Mouse (Mus musculus) forebrain, embryonic 12.5 days (tissue): Measurements from ENCODE around the gene Slc12a5. TPM values are rescaled to one million over a fixed set of nuclear protein-coding genes. Genes with fewer than 3 reads are reported as not detected.

ENCODE experiments used
- ATAC-seq: fragments of 200-750 bp; cut with Nextera tagmentation; 2 replicates; pipeline ENCODE4 v1.8.0; 2017; ENCODE audit warnings: moderate TSS enrichment; ENCODE audit not compliant: low FRiP score
- H3K27ac ChIP-seq: fragments of 300-500 bp; sonication (generic); 2 replicates; pipeline ENCODE4 v1.5.1; 2016; ENCODE audit warnings: mild to moderate bottlenecking
- H3K27me3 ChIP-seq: fragments of 300-500 bp; sonication (generic); 2 replicates; pipeline ENCODE4 v1.6.1; 2016; ENCODE audit warnings: mild to moderate bottlenecking
- H3K36me3 ChIP-seq: fragments of 300-500 bp; sonication (generic); replicated peaks from 2 replicates; pipeline ENCODE4 v1.6.1; 2016; ENCODE audit warnings: mild to moderate bottlenecking
- H3K4me1 ChIP-seq: fragments of 300-500 bp; sonication (generic); 2 replicates; pipeline ENCODE4 v1.6.1; 2016
- H3K4me2 ChIP-seq: fragments of 300-500 bp; sonication (generic); 2 replicates; pipeline ENCODE4 v1.6.1; 2016; ENCODE audit warnings: mild to moderate bottlenecking, moderate library complexity
- H3K4me3 ChIP-seq: fragments of 300-500 bp; sonication (generic); replicated peaks from 2 replicates; pipeline ENCODE4 v1.5.1; 2016; ENCODE audit warnings: mild to moderate bottlenecking
- H3K9ac ChIP-seq: fragments of 300-500 bp; sonication (generic); 2 replicates; pipeline ENCODE4 v1.6.1; 2016; ENCODE audit warnings: mild to moderate bottlenecking
- H3K9me3 ChIP-seq: fragments of 300-500 bp; sonication (generic); 2 replicates; pipeline ENCODE4 v1.6.1; 2016
- WGBS: fragments of 180-500 bp; shearing (Covaris S2); methylation state at CpG from one replicate; pipeline ENCODE4 v1.1.7; 2016; 5-methylcytosine and 5-hydroxymethylcytosine counted together
- polyA plus RNA-seq: library from polyadenylated mRNA; unstranded; fragments of >200 nt; fragmentation: Nextera tagmentation; extraction: Ambion mirVana; gene quantifications from 2 replicates; pipeline ENCODE4 v1.2.1, GENCODE M21; 2016

The Slc12a5 gene
- polyA plus RNA-seq, result 5.6 and 6.2 TPM in 2 replicates

GRCm38 (mm10) chr2:164960716-164961441 lies at the start of gene Slc12a5:
Slc12a5 (plus strand) TSS chr2:164960802.
- Histone ChIP-seq H3K9ac (peak within 1 kb of the TSS; percentile 64), H3K36me3 (no peaks in the 10 kb centered on the region), H3K4me1 (peaks cover 42% of the 10 kb centered on the region), H3K27me3 (peaks cover 14% of the 10 kb centered on the region), H3K4me2 (peak within 1 kb of the TSS; percentile 63), H3K4me3 (peak within 1 kb of the TSS; percentile 63), H3K27ac (peak within 1 kb of the TSS; percentile 46; the same call in 1 of the 2 replicates), H3K9me3 (0 out of 2 replicates have a peak, but pooled peaks cover 3% of the 10 kb centered on the region)
- under 1% methylated on average over 33 of the region's 54 CpGs for WGBS
- ATAC-seq, result peak; percentile 64

DNA sequence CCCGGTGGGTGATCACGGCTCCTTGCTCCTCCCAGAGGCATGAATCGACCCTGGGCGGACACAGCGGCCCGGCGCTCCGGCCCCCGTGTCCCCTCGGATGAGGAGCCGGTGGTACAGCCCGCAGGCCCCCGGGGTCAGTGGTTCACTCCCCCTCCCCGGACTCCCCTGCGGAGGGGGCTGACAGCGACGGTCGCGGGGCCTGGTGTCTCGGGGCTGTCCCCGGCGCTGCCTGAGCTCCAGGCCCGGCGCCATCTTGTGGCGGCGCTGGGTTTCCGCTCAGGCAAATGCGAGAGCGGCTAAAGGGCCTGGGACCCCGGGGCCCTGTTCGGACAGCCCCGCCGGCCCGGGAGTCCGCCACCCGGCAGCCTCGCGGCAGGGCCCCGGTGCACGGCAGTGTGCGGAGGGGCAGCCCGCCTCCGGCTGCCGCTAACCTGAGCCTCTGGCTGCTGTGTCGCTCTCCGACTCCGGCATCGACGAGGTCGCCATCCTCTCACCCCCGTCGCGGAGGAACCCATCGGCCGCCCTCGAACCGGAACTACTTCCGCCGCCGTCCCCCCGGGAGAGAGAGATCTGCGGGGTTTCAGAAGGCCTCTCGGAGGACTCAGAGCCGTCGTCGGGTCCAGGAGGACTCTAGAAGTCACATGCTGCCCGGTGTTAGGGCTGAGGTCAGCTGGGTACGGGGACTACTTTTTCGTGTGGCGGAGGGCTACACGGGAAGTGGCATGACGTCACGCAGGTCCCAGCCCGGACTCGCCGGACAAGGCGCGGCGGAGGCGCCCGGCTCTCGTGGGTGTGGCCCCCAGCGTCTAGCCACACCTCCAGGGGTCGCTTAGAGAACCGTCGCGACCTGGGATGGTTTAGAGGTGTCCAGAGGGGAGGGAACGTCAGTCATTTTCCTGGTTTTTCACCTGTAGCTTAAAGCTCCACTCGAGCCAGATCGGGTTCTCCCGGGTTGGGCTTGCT lies 49.2 kb upstream of the Slc12a5 start, which contains the start of gene Zfp335:
TSS of gene Zfp335 (minus strand) at position 672 of the 963 bp plus-strand sequence.
- H3K4me3 ChIP-seq, result peak within 1 kb of the TSS; percentile 74
- under 1% methylated on average over 89 of the region's 91 CpGs for whole genome bisulfite sequencing
- peak within 1 kb of the TSS; percentile 88 for H3K4me2 ChIP-seq
- H3K9ac ChIP-seq, result peak within 1 kb of the TSS; percentile 82
- H3K27me3 ChIP-seq, result no peaks in the 10 kb centered on the region
- ATAC-seq, result peak; percentile 92
- peaks cover 33% of the 10 kb centered on the region for H3K36me3 ChIP-seq
- H3K27ac ChIP-seq, result peak within 1 kb of the TSS; percentile 98
- H3K4me1 ChIP-seq, result peaks cover 23% of the 10 kb centered on the region
- H3K9me3 ChIP-seq, result peaks cover 3% of the 10 kb centered on the region

DNA sequence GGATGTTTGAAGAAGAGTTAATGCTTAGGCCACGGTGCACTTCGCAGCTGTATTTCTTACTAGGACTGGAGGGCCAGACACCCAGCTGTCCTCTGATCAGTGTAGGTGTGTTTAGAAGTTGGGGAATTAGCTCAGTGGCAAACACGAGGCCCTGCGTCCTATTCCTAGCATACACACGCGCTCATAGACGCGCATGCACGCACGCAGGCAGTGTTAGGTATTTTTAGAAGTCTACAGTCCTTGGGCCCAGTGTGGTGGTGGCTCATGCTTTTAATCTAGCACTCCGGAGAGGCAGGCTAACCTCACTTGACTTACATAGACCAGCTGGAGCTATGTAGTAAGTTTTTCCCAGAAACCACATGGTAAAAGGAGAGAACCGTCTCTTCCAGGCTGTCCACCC lies 48.5 kb upstream of the Slc12a5 start:
- Histone ChIP-seq H3K9ac (peak overlapping the region; percentile 82), H3K4me3 (peak overlapping the region; percentile 74), H3K27ac (peak overlapping the region; percentile 98), H3K4me2 (peak overlapping the region; percentile 88), H3K4me1 (peaks cover 23% of the 10 kb centered on the region), H3K27me3 (no peaks in the 10 kb centered on the region), H3K36me3 (peaks cover 25% of the 10 kb centered on the region), H3K9me3 (no peaks in the 10 kb centered on the region)
- WGBS, result 27% methylated on average over 12 of the region's 12 CpGs
- ATAC-seq, result peak; percentile 7

GRCm38 (mm10) chr2:164912749-164913427 lies 47.7 kb upstream of the Slc12a5 start:
- 91% methylated on average over 9 of the region's 9 CpGs for WGBS
- peak overlapping the region; percentile 74; the same call in 1 of the 2 replicates for H3K4me3 ChIP-seq

GRCm38 (mm10) chr2:164913428-164913786 lies 47.2 kb upstream of the Slc12a5 start:
- Histone ChIP-seq H3K9ac (no peak overlapping the region), H3K9me3 (no peaks in the 10 kb centered on the region), H3K4me1 (peaks cover 23% of the 10 kb centered on the region), H3K27me3 (no peaks in the 10 kb centered on the region), H3K27ac (no peak overlapping the region), H3K4me2 (no peak overlapping the region), H3K36me3 (peaks cover 13% of the 10 kb centered on the region), H3K4me3 (no peak overlapping the region)
- whole genome bisulfite sequencing, result 98% methylated on average over 2 of the region's 2 CpGs
- no peak for ATAC-seq

More at GRCm38 (mm10) chr2:164912749-164913427, 47.7 kb upstream of the Slc12a5 start:
- peaks cover 18% of the 10 kb centered on the region for H3K36me3 ChIP-seq
- peaks cover 23% of the 10 kb centered on the region for H3K4me1 ChIP-seq
- no peak overlapping the region for H3K27ac ChIP-seq
- H3K4me2 ChIP-seq, result peak overlapping the region; percentile 88; the same call in 1 of the 2 replicates
- no peaks in the 10 kb centered on the region for H3K9me3 ChIP-seq
- ATAC-seq, result no peak
- no peak overlapping the region for H3K9ac ChIP-seq
- no peaks in the 10 kb centered on the region for H3K27me3 ChIP-seq

GRCm38 (mm10) chr2:164916820-164917219 lies 43.8 kb upstream of the Slc12a5 start:
- Histone ChIP-seq H3K27me3 (no peaks in the 10 kb centered on the region), H3K9me3 (no peaks in the 10 kb centered on the region), H3K9ac (peak overlapping the region; percentile 12; the same call in 1 of the 2 replicates), H3K4me3 (no peak overlapping the region), H3K4me1 (peaks cover 6% of the 10 kb centered on the region), H3K4me2 (no peak overlapping the region), H3K27ac (no peak overlapping the region), H3K36me3 (peaks cover 8% of the 10 kb centered on the region)
- ATAC-seq, result no peak
- 86% methylated on average over 5 of the region's 5 CpGs for WGBS

DNA sequence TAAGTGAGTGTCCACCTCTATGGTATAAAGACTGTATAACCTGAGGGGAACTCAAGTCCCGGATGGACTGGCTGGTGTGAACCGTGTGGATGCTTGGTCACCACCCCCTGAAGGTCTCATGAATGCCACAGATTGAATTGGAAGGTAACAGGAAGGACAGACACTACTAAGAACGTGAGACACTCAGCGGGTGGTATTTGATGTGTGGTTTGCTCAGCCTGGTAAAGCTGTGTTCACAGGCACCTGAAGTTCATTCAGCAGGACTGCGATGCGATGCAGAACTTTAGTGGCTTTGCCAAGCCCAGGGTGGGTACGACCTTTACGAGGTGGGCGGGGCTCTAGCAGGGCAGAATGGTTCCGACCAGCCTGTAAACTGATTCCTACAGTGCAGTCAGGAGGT lies 43.2 kb upstream of the Slc12a5 start:
- no peak for ATAC-seq
- Histone ChIP-seq H3K36me3 (peaks cover 8% of the 10 kb centered on the region), H3K27ac (no peak overlapping the region), H3K4me3 (no peak overlapping the region), H3K4me1 (peaks cover 7% of the 10 kb centered on the region), H3K9me3 (no peaks in the 10 kb centered on the region), H3K9ac (no peak overlapping the region), H3K27me3 (no peaks in the 10 kb centered on the region), H3K4me2 (no peak overlapping the region)
- 72% methylated on average over 10 of the region's 10 CpGs for WGBS

GRCm38 (mm10) chr2:164918325-164918724 lies 42.3 kb upstream of the Slc12a5 start:
- H3K9me3 ChIP-seq, result no peaks in the 10 kb centered on the region
- H3K4me2 ChIP-seq, result no peak overlapping the region
- peaks cover 8% of the 10 kb centered on the region for H3K36me3 ChIP-seq
- no peak overlapping the region for H3K9ac ChIP-seq
- no peak overlapping the region for H3K4me3 ChIP-seq
- 0 out of 2 replicates have a peak, but pooled peaks have one; percentile 6 for ATAC-seq
- 56% methylated on average over 5 of the region's 5 CpGs for WGBS
- no peak overlapping the region for H3K27ac ChIP-seq
- peaks cover 9% of the 10 kb centered on the region for H3K4me1 ChIP-seq
- H3K27me3 ChIP-seq, result no peaks in the 10 kb centered on the region

- ATAC-seq, result peak; percentile 52; the same call in 1 of the 2 replicates
- Histone ChIP-seq H3K4me1 (peaks cover 17% of the 10 kb centered on the region), H3K27me3 (no peaks in the 10 kb centered on the region), H3K9ac (no peak overlapping the region), H3K27ac (no peak overlapping the region), H3K36me3 (peaks cover 8% of the 10 kb centered on the region), H3K4me3 (no peak overlapping the region), H3K4me2 (no peak overlapping the region), H3K9me3 (no peaks in the 10 kb centered on the region)
- 63% methylated on average over 7 of the region's 7 CpGs for WGBS
Measured at GRCm38 (mm10) chr2:164921984-164922383, 38.6 kb upstream of the Slc12a5 start.

DNA sequence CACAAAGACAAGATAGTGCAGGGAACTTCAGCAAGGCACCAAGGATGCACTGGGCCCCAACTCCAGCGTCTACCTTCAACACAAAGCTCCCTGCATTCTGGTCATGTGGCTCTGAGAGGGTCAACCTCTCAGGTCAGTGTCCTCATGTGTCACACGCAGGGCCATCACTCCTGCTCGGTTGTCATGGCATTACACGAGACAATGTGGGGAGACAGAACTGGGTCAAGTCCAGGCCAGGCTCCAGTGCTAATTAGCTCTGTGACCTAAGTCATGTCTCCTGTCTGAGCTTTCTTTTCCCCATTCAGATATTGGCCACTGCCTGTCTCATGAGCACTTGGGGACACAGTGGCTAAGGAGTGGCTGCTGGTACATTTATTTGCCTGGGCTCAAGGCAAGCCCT lies 37.3 kb upstream of the Slc12a5 start:
- no peak overlapping the region for H3K4me2 ChIP-seq
- no peaks in the 10 kb centered on the region for H3K9me3 ChIP-seq
- ATAC-seq, result no peak
- peaks cover 17% of the 10 kb centered on the region for H3K4me1 ChIP-seq
- no peak overlapping the region for H3K9ac ChIP-seq
- H3K27ac ChIP-seq, result no peak overlapping the region
- no peaks in the 10 kb centered on the region for H3K27me3 ChIP-seq
- no peak overlapping the region for H3K4me3 ChIP-seq
- H3K36me3 ChIP-seq, result peaks cover 8% of the 10 kb centered on the region
- 63% methylated on average over 4 of the region's 4 CpGs for WGBS

DNA sequence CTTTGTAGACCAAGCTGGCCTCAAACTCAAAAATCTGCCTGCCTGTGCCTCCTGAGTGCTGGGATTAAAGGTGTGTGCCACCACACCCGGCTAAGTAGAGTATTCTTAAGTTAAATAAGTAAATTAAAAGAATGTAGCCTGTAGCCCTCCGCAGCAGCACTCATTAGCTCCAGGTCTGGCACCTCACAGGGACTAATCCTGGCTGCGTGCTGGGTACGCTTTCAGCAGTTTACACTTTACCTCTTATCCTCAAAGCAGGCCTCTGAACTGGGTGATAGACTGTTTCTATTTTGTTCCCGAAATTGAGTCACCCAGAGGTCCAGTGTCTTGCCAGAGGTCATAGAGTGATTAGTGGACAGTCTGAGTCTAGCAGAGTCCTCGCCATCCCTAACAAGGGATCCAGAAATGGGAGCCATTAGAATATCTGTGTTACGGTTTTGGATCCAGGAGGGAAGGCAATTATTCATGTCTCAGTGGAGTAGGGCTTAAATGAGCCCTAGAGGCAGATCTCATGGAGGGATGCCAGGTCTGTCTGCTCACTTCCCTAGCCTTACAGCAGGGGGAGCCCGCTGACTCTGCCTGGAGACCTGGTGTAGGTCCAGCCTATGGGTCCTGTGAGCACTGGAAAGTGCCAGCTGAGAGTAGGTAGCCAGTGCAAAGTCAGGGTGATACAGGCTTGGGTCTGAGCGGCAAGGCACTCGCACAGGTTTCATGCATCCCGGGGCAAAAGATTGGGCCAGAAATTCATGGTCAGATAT lies 36.3 kb upstream of the Slc12a5 start:
- ATAC-seq, result peak; percentile 83
- WGBS, result 34% methylated on average over 11 of the region's 11 CpGs

More for the DNA sequence above, 36.3 kb upstream of the Slc12a5 start:
- Histone ChIP-seq H3K4me2 (no peak overlapping the region), H3K27ac (no peak overlapping the region), H3K36me3 (peaks cover 5% of the 10 kb centered on the region; the same call in 1 of the 2 replicates), H3K4me1 (peaks cover 17% of the 10 kb centered on the region), H3K9me3 (no peaks in the 10 kb centered on the region), H3K27me3 (no peaks in the 10 kb centered on the region), H3K4me3 (no peak overlapping the region), H3K9ac (no peak overlapping the region)
